Mouse (Mus musculus) heart, adult 2 months (tissue): ENCODE data around the gene Trappc3. TPM values are rescaled to one million over a fixed set of nuclear protein-coding genes. Genes with fewer than 3 reads are reported as not detected.

Experiments used
- DNase-seq, 2 experiments: peaks; one replicate each; pipeline ENCODE4 v3.0.0; 2021
- H3K27ac ChIP-seq: fragments of 200-600 bp; 2 replicates; pipeline ENCODE4 v1.8.1; 2022
- H3K27me3 ChIP-seq: fragments of 200-500 bp; 2 replicates; pipeline ENCODE4 v1.6.1; 2012; ENCODE audit warnings: mild to moderate bottlenecking, low read length, inconsistent platforms, mixed read lengths; ENCODE audit not compliant: control insufficient read depth, insufficient read depth
- H3K36me3 ChIP-seq: fragments of 200-500 bp; 2 replicates; pipeline ENCODE4 v1.6.1; 2012; ENCODE audit warnings: low read length, inconsistent platforms; ENCODE audit not compliant: control insufficient read depth, insufficient read depth
- H3K4me1 ChIP-seq: fragments of 200-500 bp; 2 replicates; pipeline ENCODE4 v1.6.1; 2011; ENCODE audit warnings: low read length; ENCODE audit not compliant: control insufficient read depth, insufficient read depth
- H3K4me3 ChIP-seq: fragments of 200-600 bp; 2 replicates; pipeline ENCODE4 v1.8.1; 2022
- H3K79me2 ChIP-seq: fragments of 200-500 bp; replicated peaks from 2 replicates; pipeline ENCODE4 v1.6.1; 2012; ENCODE audit warnings: mild to moderate bottlenecking, inconsistent platforms, low read length, moderate library complexity, mixed read lengths; ENCODE audit not compliant: control insufficient read depth, insufficient read depth
- H3K9ac ChIP-seq: fragments of 200-500 bp; 2 replicates; pipeline ENCODE4 v1.6.1; 2012; ENCODE audit warnings: low read depth, mild to moderate bottlenecking, control low read depth, inconsistent platforms, low read length, mixed read lengths
- CTCF ChIP-seq: fragments of 200-600 bp; IDR thresholded peaks from 2 replicates; pipeline ENCODE4 v1.8.1; 2022; ENCODE audit warnings: antibody characterized with exemption, mild to moderate bottlenecking, moderate library complexity
- EP300 ChIP-seq: fragments of 200-500 bp; IDR thresholded peaks from 2 replicates; pipeline ENCODE4 v1.6.1; 2011; ENCODE audit warnings: low read depth, low read length, control low read depth; ENCODE audit not compliant: insufficient read depth
- POLR2A ChIP-seq: fragments of 200-500 bp; IDR thresholded peaks from 2 replicates; pipeline ENCODE4 v1.6.1; 2011; ENCODE audit warnings: mild to moderate bottlenecking, low read depth, low read length, control low read depth; ENCODE audit not compliant: insufficient read depth
- WGBS: fragments of 180-500 bp; shearing (Covaris S2); methylation state at CpG from one replicate; pipeline ENCODE4 v1.1.7; 2018; 5-methylcytosine and 5-hydroxymethylcytosine counted together
- intact Hi-C: fragments of 180-260 bp; cut with DNase I; formaldehyde crosslinking; loops from one replicate; pipeline ENCODE4 v1.15.1; 2025
- polyA plus RNA-seq: library from polyadenylated mRNA; depleted of rRNA; stranded (reverse); fragments of >200 nt; gene quantifications from 2 replicates; pipeline ENCODE4 v1.2.3, GENCODE M21; 2012
- total RNA-seq, 2 experiments: library from RNA; stranded (reverse); gene quantifications; 2 replicates each; pipeline ENCODE4 v1.2.3; 2021

The Trappc3 gene
- total and polyA plus RNA-seq, 3 experiments = 41.0 to 49.5 (median 46.3) TPM

DNA sequence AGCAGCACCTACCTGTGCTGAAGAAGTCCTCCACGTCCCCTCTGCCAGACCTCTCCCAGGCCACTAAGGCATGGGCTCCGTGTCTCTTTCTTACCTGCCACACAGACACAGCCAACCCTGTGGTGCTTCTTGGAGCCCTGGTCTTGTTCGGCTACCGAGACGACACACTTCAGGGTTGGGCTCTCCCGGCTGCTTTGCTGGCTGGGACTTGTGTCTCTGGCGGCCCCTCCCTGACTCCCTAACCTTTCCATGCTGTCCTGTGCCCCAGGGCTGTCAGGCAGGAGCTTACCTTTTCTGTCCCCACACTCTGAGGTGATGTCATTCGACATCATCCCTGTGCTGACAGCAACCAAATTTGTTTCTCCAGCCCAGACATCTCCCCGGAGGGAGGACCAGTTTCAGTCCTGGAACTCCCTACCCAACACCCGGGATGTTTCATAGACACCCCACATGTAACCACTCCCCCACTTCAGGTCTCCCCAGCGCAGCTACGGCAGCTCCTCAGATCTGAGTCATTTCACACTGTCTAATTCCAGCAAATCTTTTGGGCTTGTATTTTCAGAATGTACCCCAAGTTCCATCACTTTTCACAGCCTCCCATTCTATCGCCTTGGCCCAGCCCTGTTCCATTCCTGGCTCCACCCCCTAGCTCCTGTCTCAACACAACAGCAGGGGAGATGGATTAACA, 15.8 kb upstream of the Trappc3 start:
- no peaks in the 10 kb centered on the region for H3K27me3 ChIP-seq
- H3K9ac ChIP-seq = no peak overlapping the region
- DNase-seq = peak in 1 of 2 experiments; percentile 27
- peaks cover 13% of the 10 kb centered on the region for H3K79me2 ChIP-seq
- TF ChIP-seq POLR2A = no peak
- TF ChIP-seq CTCF = no peak
- no peak for TF ChIP-seq EP300
- 0 out of 2 replicates have a peak overlapping the region, but pooled peaks have one; percentile 17 for H3K27ac ChIP-seq
- no peak overlapping the region for H3K4me3 ChIP-seq
- H3K4me1 ChIP-seq = peaks cover 32% of the 10 kb centered on the region
- WGBS = 46% methylated on average over 13 of the region's 13 CpGs
- H3K36me3 ChIP-seq = peaks cover 7% of the 10 kb centered on the region
- intact Hi-C loops = no loop called here

GRCm38 (mm10) chr4:126248261-126248868, 13.8 kb upstream of the Trappc3 start:
- Histone ChIP-seq H3K36me3 (peaks cover 7% of the 10 kb centered on the region), H3K4me3 (no peak overlapping the region), H3K9ac (peak overlapping the region; percentile 40; the same call in 1 of the 2 replicates), H3K79me2 (peaks cover 18% of the 10 kb centered on the region), H3K4me1 (peaks cover 40% of the 10 kb centered on the region), H3K27me3 (no peaks in the 10 kb centered on the region), H3K27ac (peak overlapping the region; percentile 47)
- DNase-seq = no peak
- TF ChIP-seq POLR2A = no peak
- no peak for TF ChIP-seq CTCF
- intact Hi-C loops = no loop called here
- WGBS = 19% methylated on average over 11 of the region's 11 CpGs

- WGBS = 21% methylated on average over 4 of the region's 4 CpGs
- intact Hi-C loops = no loop called here
- peak overlapping the region; percentile 6 for H3K9ac ChIP-seq
Measured at GRCm38 (mm10) chr4:126250659-126251058, 11.5 kb upstream of the Trappc3 start.

DNA sequence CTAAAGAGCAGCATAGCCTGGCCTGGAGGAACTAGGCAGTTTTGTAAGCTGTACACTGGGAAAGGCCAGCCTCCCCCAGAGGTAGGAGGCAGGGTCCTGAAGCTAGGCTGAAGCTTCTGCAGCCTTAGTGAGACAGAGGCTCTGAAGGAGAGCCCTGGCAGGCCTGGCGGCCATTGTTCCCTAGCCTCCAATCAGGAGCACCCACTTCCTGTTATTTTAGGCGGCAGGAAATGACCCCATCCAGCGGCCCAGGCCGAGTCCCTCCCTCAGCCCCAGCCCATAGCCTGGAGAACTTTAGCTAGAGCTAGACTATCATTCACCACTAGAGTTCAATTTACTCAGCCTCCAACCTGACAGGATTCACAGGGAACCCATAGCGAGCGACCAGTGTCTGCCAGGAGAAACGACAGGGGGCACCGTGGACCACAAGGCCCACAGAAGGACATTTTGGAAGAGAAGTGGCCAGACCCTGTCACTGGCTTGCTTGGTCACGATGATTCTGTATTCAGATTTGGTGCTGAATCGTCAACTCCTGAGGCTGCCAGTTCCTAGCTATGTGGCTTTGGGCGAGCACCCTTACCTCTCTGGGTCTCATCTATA, 10.4 kb upstream of the Trappc3 start:
- Histone ChIP-seq H3K27me3 (no peaks in the 10 kb centered on the region), H3K79me2 (peaks cover 19% of the 10 kb centered on the region), H3K4me3 (peak overlapping the region; percentile 38), H3K9ac (peak overlapping the region; percentile 63), H3K4me1 (peaks cover 40% of the 10 kb centered on the region), H3K27ac (peak overlapping the region; percentile 100), H3K36me3 (peaks cover 9% of the 10 kb centered on the region)
- peak; percentile 76 to 82 for DNase-seq
- intact Hi-C loops = no loop called here
- TF ChIP-seq POLR2A (peak; percentile 66), CTCF (peak; percentile 41), EP300 (peak; percentile 76; the same call in 1 of the 2 replicates)
- 17% methylated on average over 11 of the region's 11 CpGs for WGBS

More at GRCm38 (mm10) chr4:126250659-126251058, 11.5 kb upstream of the Trappc3 start:
- H3K4me1 ChIP-seq = peaks cover 42% of the 10 kb centered on the region
- peaks cover 19% of the 10 kb centered on the region for H3K79me2 ChIP-seq
- H3K4me3 ChIP-seq = no peak overlapping the region
- TF ChIP-seq CTCF = no peak
- no peak for TF ChIP-seq POLR2A
- TF ChIP-seq EP300 = no peak
- peak overlapping the region; percentile 100 for H3K27ac ChIP-seq
- H3K27me3 ChIP-seq = no peaks in the 10 kb centered on the region
- H3K36me3 ChIP-seq = peaks cover 9% of the 10 kb centered on the region
- DNase-seq = no peak

DNA sequence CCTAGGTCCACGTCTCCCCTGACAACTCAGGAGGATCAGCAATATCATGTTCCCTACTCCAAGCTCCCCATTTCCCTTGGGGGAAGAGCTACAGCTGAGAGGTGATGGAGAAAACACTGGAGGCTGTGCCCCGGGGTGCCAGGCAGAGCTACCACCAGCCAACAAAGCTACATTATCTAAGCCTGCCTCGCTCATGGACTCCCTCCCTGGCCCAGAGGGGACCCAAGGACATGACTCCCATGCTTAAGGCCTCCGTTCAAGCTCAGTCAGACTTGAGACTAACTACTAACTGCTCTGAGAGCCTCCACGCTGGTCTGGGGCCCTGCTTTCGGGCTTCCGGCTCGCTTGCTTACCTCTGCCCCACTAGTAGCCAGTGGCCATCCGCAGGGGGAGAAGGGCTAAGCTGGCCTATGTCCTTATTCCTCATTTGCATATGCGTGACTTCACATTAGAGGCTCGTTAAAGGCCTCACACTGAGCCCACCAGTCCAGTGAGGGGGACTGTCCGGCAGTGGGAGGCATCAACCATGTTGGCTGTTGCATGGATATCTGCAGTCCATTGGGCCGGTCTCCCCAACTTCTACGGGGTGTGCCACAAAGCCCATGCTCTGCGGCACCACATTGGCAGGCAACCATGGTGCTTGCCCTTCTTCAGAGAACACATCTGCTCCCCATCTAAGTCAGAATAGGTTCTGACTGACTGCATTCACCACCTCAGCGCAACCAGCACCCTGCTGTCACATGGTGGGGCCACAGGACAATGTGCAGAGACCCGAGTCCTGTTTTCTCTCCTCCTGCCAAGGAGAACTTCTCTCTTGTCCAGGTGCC, 9.5 kb upstream of the Trappc3 start:
- WGBS = 30% methylated on average over 17 of the region's 17 CpGs
- intact Hi-C loops = no loop called here
- TF ChIP-seq CTCF (no peak), EP300 (0 out of 2 replicates have a peak, but pooled peaks have one; percentile 33), POLR2A (0 out of 2 replicates have a peak, but pooled peaks have one; percentile 27)
- peaks cover 17% of the 10 kb centered on the region for H3K79me2 ChIP-seq
- H3K36me3 ChIP-seq = peaks cover 9% of the 10 kb centered on the region
- peak in 1 of 2 experiments; percentile 55 for DNase-seq
- peaks cover 43% of the 10 kb centered on the region for H3K4me1 ChIP-seq
- H3K4me3 ChIP-seq = peak overlapping the region; percentile 38
- H3K9ac ChIP-seq = peak overlapping the region; percentile 60
- peak overlapping the region; percentile 100 for H3K27ac ChIP-seq
- H3K27me3 ChIP-seq = no peaks in the 10 kb centered on the region
